ENCODE assay signal across 8 mouse cellular contexts in the genomic region with DNA sequence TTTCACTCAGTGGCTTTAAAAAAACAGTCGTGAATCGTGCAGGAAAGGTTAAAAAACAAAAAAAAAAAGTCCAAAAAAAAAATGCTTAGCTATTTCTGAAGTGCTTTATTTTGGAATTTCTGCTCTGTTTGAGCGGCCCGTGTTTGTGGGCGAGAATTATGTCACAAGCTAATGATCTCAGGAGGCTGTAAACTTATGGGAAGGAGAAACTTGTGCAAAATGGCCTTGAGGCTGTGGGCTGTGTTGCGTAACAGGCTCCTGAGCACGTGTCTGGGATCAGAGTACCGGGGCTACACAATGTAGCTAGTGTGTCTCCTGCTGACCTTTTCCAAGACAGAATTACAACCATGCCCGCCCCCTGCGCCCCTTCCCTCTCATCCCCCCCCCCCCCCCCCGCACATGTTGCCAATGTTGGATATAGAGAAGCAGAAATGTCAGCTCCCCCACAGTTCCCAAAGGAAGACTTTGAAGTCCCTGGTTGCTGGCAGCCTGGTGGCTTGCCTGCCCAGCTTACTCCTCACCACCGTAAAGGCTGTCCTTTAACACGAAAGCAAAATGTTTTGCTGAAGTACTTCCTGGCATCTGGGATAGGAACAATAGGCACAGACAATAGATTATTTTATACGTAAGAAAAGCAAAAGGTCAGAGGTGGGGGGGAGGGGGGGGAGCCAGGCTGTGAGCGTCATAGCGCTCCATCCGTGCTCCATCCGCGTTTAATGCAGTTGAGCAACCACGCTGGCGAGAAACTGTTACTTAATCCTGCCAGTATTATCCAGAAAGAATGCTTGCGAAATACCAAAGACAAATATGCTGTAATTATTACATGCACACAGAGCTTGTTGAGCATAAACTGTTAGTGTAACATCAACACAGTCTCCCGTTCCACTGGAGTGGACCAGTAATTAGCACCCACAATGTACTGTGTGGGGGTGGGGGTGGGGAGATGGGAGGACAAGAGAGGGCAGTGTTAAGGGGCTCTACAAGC.
DNase-seq lines count a peak whose midpoint lies in the region; ATAC-seq and TF ChIP-seq lines count a peak whose summit lies in the region.

No protein-coding gene starts in this region.

- no peak overlapping the region for H3K9ac ChIP-seq in forebrain, embryonic 13.5 days
- no peak overlapping the region for H3K9ac ChIP-seq in hindbrain, postnatal 0 days (replicated peaks; ENCODE audit: low read length)
- no peak overlapping the region for H3K9ac ChIP-seq in liver, embryonic 14.5 days (replicated peaks)

- no peak for TF ChIP-seq CTCF in hindbrain, postnatal 0 days (IDR thresholded peaks at IDR 0.05; ENCODE audit: low read depth)
- no peak for TF ChIP-seq CTCF in liver, embryonic 14.5 days (IDR thresholded peaks at IDR 0.05; ENCODE audit: low read depth)

- ATAC-seq in forebrain, embryonic 13.5 days = 0 out of 2 replicates have a peak, but pooled peaks have one; percentile 39
- ATAC-seq in hindbrain, postnatal 0 days = 0 out of 2 replicates have a peak, but pooled peaks have one; percentile 46
- ATAC-seq in liver, embryonic 14.5 days (ENCODE audit: insufficient read depth) = peak; percentile 46; the same call in 1 of the 2 replicates

- peak; percentile 66 for DNase-seq in urinary bladder, postnatal 14 days (ENCODE audit: low spot score)
- no peak for DNase-seq in urinary bladder, adult 2 months (ENCODE audit: low spot score)
- no peak for DNase-seq in hindbrain, postnatal 0 days (ENCODE audit: low spot score)
- no peak for DNase-seq in liver, embryonic 14.5 days (ENCODE audit: low read depth in 3 of 3, low spot score in 3 of 3)
- peak; percentile 46 for DNase-seq in neural tube, embryonic 10.5 days (ENCODE audit: extremely low spot score, low spot score)
- DNase-seq in thymus, postnatal 4 days = no peak
- no peak for DNase-seq in layer of hippocampus, postnatal 25 days (ENCODE audit: extremely low spot score in 1 of 2, low spot score in 1 of 2)

- H3K27ac ChIP-seq in forebrain, embryonic 13.5 days = no peak overlapping the region
- H3K27ac ChIP-seq in hindbrain, postnatal 0 days = no peak overlapping the region
- H3K27ac ChIP-seq in liver, embryonic 14.5 days = no peak overlapping the region

- no peaks in the 10 kb centered on the region for H3K36me3 ChIP-seq in forebrain, embryonic 13.5 days (ENCODE audit: poor library complexity, severe bottlenecking)
- H3K36me3 ChIP-seq in hindbrain, postnatal 0 days (ENCODE audit: insufficient read depth, low read length) = no peaks in the 10 kb centered on the region
- no peaks in the 10 kb centered on the region for H3K36me3 ChIP-seq in liver, embryonic 14.5 days (replicated peaks; ENCODE audit: control insufficient read depth, insufficient read depth, low read depth)

- H3K9me3 ChIP-seq in forebrain, embryonic 13.5 days (replicated peaks) = no peaks in the 10 kb centered on the region
- H3K9me3 ChIP-seq in hindbrain, postnatal 0 days (ENCODE audit: low read length) = no peaks in the 10 kb centered on the region
- no peaks in the 10 kb centered on the region for H3K9me3 ChIP-seq in liver, embryonic 14.5 days (ENCODE audit: control insufficient read depth, low read length)

- peak; percentile 15; the same call in 1 of the 2 replicates for TF ChIP-seq EP300 in liver, embryonic 14.5 days (IDR thresholded peaks at IDR 0.05; ENCODE audit: low read depth)

- H3K4me3 ChIP-seq in forebrain, embryonic 13.5 days = no peak overlapping the region
- H3K4me3 ChIP-seq in hindbrain, postnatal 0 days (ENCODE audit: low read length) = no peak overlapping the region
- H3K4me3 ChIP-seq in liver, embryonic 14.5 days (ENCODE audit: insufficient read depth in 1 of 2, low read depth in 2 of 2, low read length in 2 of 2) = no peak overlapping the region

- H3K4me2 ChIP-seq in forebrain, embryonic 13.5 days = peak overlapping the region; percentile 40
- peak overlapping the region; percentile 7 for H3K4me2 ChIP-seq in hindbrain, postnatal 0 days (ENCODE audit: low read depth, low read length)
- H3K4me2 ChIP-seq in liver, embryonic 14.5 days (ENCODE audit: low read depth) = peak overlapping the region; percentile 26; the same call in 1 of the 2 replicates

- H3K27me3 ChIP-seq in forebrain, embryonic 13.5 days = no peaks in the 10 kb centered on the region
- H3K27me3 ChIP-seq in hindbrain, postnatal 0 days (ENCODE audit: insufficient read depth, low read length) = no peaks in the 10 kb centered on the region
- no peaks in the 10 kb centered on the region; the same call in 1 of the 2 replicates for H3K27me3 ChIP-seq in liver, embryonic 14.5 days (ENCODE audit: control insufficient read depth, insufficient read depth, low read length)

- H3K4me1 ChIP-seq in forebrain, embryonic 13.5 days = peaks cover 36% of the 10 kb centered on the region
- H3K4me1 ChIP-seq in hindbrain, postnatal 0 days (ENCODE audit: insufficient read depth, low read length) = peaks cover 15% of the 10 kb centered on the region; the same call in 1 of the 2 replicates
- peaks cover 12 to 51% of the 10 kb centered on the region in 2 experiments for H3K4me1 ChIP-seq in liver, embryonic 14.5 days (replicated peaks; ENCODE audit: control insufficient read depth in 2 of 2, insufficient read depth in 2 of 2, low read length in 1 of 2)

- WGBS in forebrain, embryonic 13.5 days = 15% methylated on average over 21 of the region's 23 CpGs
- 21% methylated on average over 22 of the region's 23 CpGs for WGBS in hindbrain, postnatal 0 days
- WGBS in liver, embryonic 14.5 days (ENCODE audit: insufficient replicate concordance) = 27% methylated on average over 23 of the region's 23 CpGs

Comparison
In these comparisons a context has a peak if more than half of its experiments do, and no peak if none do; other contexts are left out.
1. DNase-seq: peak in urinary bladder, postnatal 14 days (single experiment) and neural tube, embryonic 10.5 days (single experiment); none in urinary bladder, adult 2 months (single experiment), hindbrain, postnatal 0 days (single experiment), liver, embryonic 14.5 days (0 of 3), thymus, postnatal 4 days (single experiment) and layer of hippocampus, postnatal 25 days (0 of 2).
2. Peak in every context shown above with its lines, with median percentiles within 50 percentile points of each other: ATAC-seq and H3K4me2 ChIP-seq.